Mouse (Mus musculus): Measurements from ENCODE around the gene Thsd7a.

Gene Thsd7a

GRCm38 (mm10) chr6:12500888-12501287 is 248.3 kb downstream of the Thsd7a start:
- DNase-seq (ENCODE audit: low spot score), result no peak

- DNase-seq (ENCODE audit: low spot score), result no peak
Measured at GRCm38 (mm10) chr6:12499866-12500265, 249.3 kb downstream of the Thsd7a start.

- DNase-seq (ENCODE audit: low spot score), result no peak
Measured at GRCm38 (mm10) chr6:12493571-12493970, 255.6 kb downstream of the Thsd7a start.

- DNase-seq (ENCODE audit: low spot score), result no peak
Measured at GRCm38 (mm10) chr6:12488882-12489281, 260.3 kb downstream of the Thsd7a start.

- no peak for DNase-seq (ENCODE audit: low spot score)
Measured at GRCm38 (mm10) chr6:12481527-12482163, 267.6 kb downstream of the Thsd7a start.

GRCm38 (mm10) chr6:12478359-12478758 is 270.9 kb downstream of the Thsd7a start:
- peak; percentile 50 for DNase-seq (ENCODE audit: low spot score)

GRCm38 (mm10) chr6:12470935-12471334 is 278.3 kb downstream of the Thsd7a start:
- DNase-seq (ENCODE audit: low spot score), result no peak

GRCm38 (mm10) chr6:12467339-12468124 is 281.7 kb downstream of the Thsd7a start:
- DNase-seq (ENCODE audit: low spot score), result no peak

GRCm38 (mm10) chr6:12458841-12459240 is 290.4 kb downstream of the Thsd7a start:
- no peak for DNase-seq (ENCODE audit: low spot score)

GRCm38 (mm10) chr6:12457451-12457850 is 291.8 kb downstream of the Thsd7a start:
- DNase-seq (ENCODE audit: low spot score), result no peak

- no peak for DNase-seq (ENCODE audit: low spot score)
Measured at GRCm38 (mm10) chr6:12454876-12455485, 294.2 kb downstream of the Thsd7a start.

GRCm38 (mm10) chr6:12454132-12454531 is 295.1 kb downstream of the Thsd7a start:
- no peak for DNase-seq (ENCODE audit: low spot score)

- DNase-seq (ENCODE audit: low spot score), result no peak
Measured at GRCm38 (mm10) chr6:12448851-12449250, 300.4 kb downstream of the Thsd7a start.

GRCm38 (mm10) chr6:12445486-12445885 is 303.7 kb downstream of the Thsd7a start:
- no peak for DNase-seq (ENCODE audit: low spot score)

GRCm38 (mm10) chr6:12439561-12439960 is 309.6 kb downstream of the Thsd7a start:
- DNase-seq (ENCODE audit: low spot score), result no peak

GRCm38 (mm10) chr6:12419070-12419469 is 330.1 kb downstream of the Thsd7a start:
- no peak for DNase-seq (ENCODE audit: low spot score)

GRCm38 (mm10) chr6:12416976-12417375 is 332.2 kb downstream of the Thsd7a start:
- no peak for DNase-seq (ENCODE audit: low spot score)

GRCm38 (mm10) chr6:12404441-12404840 is 344.8 kb downstream of the Thsd7a start:
- no peak for DNase-seq (ENCODE audit: low spot score)

GRCm38 (mm10) chr6:12402996-12403395 is 346.2 kb downstream of the Thsd7a start:
- no peak for DNase-seq (ENCODE audit: low spot score)

GRCm38 (mm10) chr6:12397776-12398522 is 351.3 kb downstream of the Thsd7a start:
- no peak for DNase-seq (ENCODE audit: low spot score)

- no peak for DNase-seq (ENCODE audit: low spot score)
Measured at GRCm38 (mm10) chr6:12393574-12394380, 355.4 kb downstream of the Thsd7a start.

- DNase-seq (ENCODE audit: low spot score), result no peak
Measured at GRCm38 (mm10) chr6:12386731-12387130, 362.5 kb downstream of the Thsd7a start.

Data from layer of hippocampus, adult 9-10 months (tissue).